Mouse (Mus musculus): Measurements from ENCODE around the gene Tubb2a. TPM values are rescaled to one million over a fixed set of nuclear protein-coding genes. Genes with fewer than 3 reads are reported as not detected.

Gene Tubb2a
- polyA plus RNA-seq, 1 experiment = 304 TPM

GRCm38 (mm10) chr13:34105364-34105763, 27.6 kb upstream of the Tubb2a start:
- Histone ChIP-seq H3K79me2 (ENCODE audit: control insufficient read depth, insufficient read depth) (no peaks in the 10 kb centered on the region), H3K4me3 (ENCODE audit: insufficient read depth, poor library complexity, severe bottlenecking) (no peak overlapping the region), H3K79me3 (ENCODE audit: low read depth) (no peaks in the 10 kb centered on the region), H3K36me3 (ENCODE audit: control insufficient read depth, insufficient read depth) (no peaks in the 10 kb centered on the region), H3K27me3 (ENCODE audit: control insufficient read depth, insufficient read depth, insufficient read length) (no peaks in the 10 kb centered on the region), H3ac (ENCODE audit: control insufficient read depth, insufficient read length, low read depth) (no peak overlapping the region)
- TF ChIP-seq MYOG (IDR thresholded peaks at IDR 0.05; ENCODE audit: control insufficient read depth, extremely low read depth, insufficient read length) (no peak), MAX (IDR thresholded peaks at IDR 0.05) (no peak), FOSL1 (IDR thresholded peaks at IDR 0.05; ENCODE audit: insufficient read depth, low read length, poor library complexity, severe bottlenecking) (no peak), USF1 (IDR thresholded peaks at IDR 0.05; ENCODE audit: low read depth) (no peak), MYOD1 (IDR thresholded peaks at IDR 0.05; ENCODE audit: control insufficient read depth, insufficient read length, low read depth) (no peak), CEBPB (IDR thresholded peaks at IDR 0.05; ENCODE audit: low read depth) (no peak), CTCF (IDR thresholded peaks at IDR 0.05; ENCODE audit: control insufficient read depth, insufficient read depth, insufficient read length) (no peak)

GRCm38 (mm10) chr13:34101908-34102307, 24.1 kb upstream of the Tubb2a start:
- Histone ChIP-seq H3K36me3 (ENCODE audit: control insufficient read depth, insufficient read depth) (no peaks in the 10 kb centered on the region), H3K79me3 (ENCODE audit: low read depth) (no peaks in the 10 kb centered on the region), H3K79me2 (ENCODE audit: control insufficient read depth, insufficient read depth) (no peaks in the 10 kb centered on the region), H3K4me3 (ENCODE audit: insufficient read depth, poor library complexity, severe bottlenecking) (no peak overlapping the region), H3ac (ENCODE audit: control insufficient read depth, insufficient read length, low read depth) (no peak overlapping the region), H3K27me3 (ENCODE audit: control insufficient read depth, insufficient read depth, insufficient read length) (no peaks in the 10 kb centered on the region)
- TF ChIP-seq CEBPB (IDR thresholded peaks at IDR 0.05; ENCODE audit: low read depth) = no peak
- no peak for TF ChIP-seq USF1 (IDR thresholded peaks at IDR 0.05; ENCODE audit: low read depth)

GRCm38 (mm10) chr13:34101247-34101646, 23.4 kb upstream of the Tubb2a start:
- H3ac ChIP-seq (ENCODE audit: control insufficient read depth, insufficient read length, low read depth) = no peak overlapping the region
- TF ChIP-seq USF1 (IDR thresholded peaks at IDR 0.05; ENCODE audit: low read depth) (no peak), MYOD1 (IDR thresholded peaks at IDR 0.05; ENCODE audit: control insufficient read depth, insufficient read length, low read depth) (no peak), FOSL1 (IDR thresholded peaks at IDR 0.05; ENCODE audit: insufficient read depth, low read length, poor library complexity, severe bottlenecking) (no peak), MAX (IDR thresholded peaks at IDR 0.05) (no peak)
- no peaks in the 10 kb centered on the region for H3K79me3 ChIP-seq (ENCODE audit: low read depth)
- no peaks in the 10 kb centered on the region for H3K79me2 ChIP-seq (ENCODE audit: control insufficient read depth, insufficient read depth)
- H3K36me3 ChIP-seq (ENCODE audit: control insufficient read depth, insufficient read depth) = no peaks in the 10 kb centered on the region
- no peak overlapping the region for H3K4me3 ChIP-seq (ENCODE audit: insufficient read depth, poor library complexity, severe bottlenecking)
- H3K27me3 ChIP-seq (ENCODE audit: control insufficient read depth, insufficient read depth, insufficient read length) = no peaks in the 10 kb centered on the region

- no peaks in the 10 kb centered on the region for H3K27me3 ChIP-seq (ENCODE audit: control insufficient read depth, insufficient read depth, insufficient read length)
- no peaks in the 10 kb centered on the region for H3K79me2 ChIP-seq (ENCODE audit: control insufficient read depth, insufficient read depth)
- no peaks in the 10 kb centered on the region for H3K36me3 ChIP-seq (ENCODE audit: control insufficient read depth, insufficient read depth)
- TF ChIP-seq MYOD1 (IDR thresholded peaks at IDR 0.05; ENCODE audit: control insufficient read depth, insufficient read length, low read depth) = no peak
- no peak for TF ChIP-seq CTCF (IDR thresholded peaks at IDR 0.05; ENCODE audit: control insufficient read depth, insufficient read depth, insufficient read length)
- TF ChIP-seq FOSL1 (IDR thresholded peaks at IDR 0.05; ENCODE audit: insufficient read depth, low read length, poor library complexity, severe bottlenecking) = no peak
- TF ChIP-seq MYOG (IDR thresholded peaks at IDR 0.05; ENCODE audit: control insufficient read depth, extremely low read depth, insufficient read length) = no peak
- no peak for TF ChIP-seq CEBPB (IDR thresholded peaks at IDR 0.05; ENCODE audit: low read depth)
- H3K79me3 ChIP-seq (ENCODE audit: low read depth) = no peaks in the 10 kb centered on the region
- no peak overlapping the region for H3K4me3 ChIP-seq (ENCODE audit: insufficient read depth, poor library complexity, severe bottlenecking)
- H3ac ChIP-seq (ENCODE audit: control insufficient read depth, insufficient read length, low read depth) = no peak overlapping the region
Measured at GRCm38 (mm10) chr13:34100733-34101132, 22.9 kb upstream of the Tubb2a start.

GRCm38 (mm10) chr13:34097086-34097485, 19.3 kb upstream of the Tubb2a start:
- Histone ChIP-seq H3K79me2 (ENCODE audit: control insufficient read depth, insufficient read depth) (no peaks in the 10 kb centered on the region), H3K27me3 (ENCODE audit: control insufficient read depth, insufficient read depth, insufficient read length) (no peaks in the 10 kb centered on the region), H3K79me3 (ENCODE audit: low read depth) (no peaks in the 10 kb centered on the region), H3K36me3 (ENCODE audit: control insufficient read depth, insufficient read depth) (no peaks in the 10 kb centered on the region), H3K4me3 (ENCODE audit: insufficient read depth, poor library complexity, severe bottlenecking) (no peak overlapping the region), H3ac (ENCODE audit: control insufficient read depth, insufficient read length, low read depth) (no peak overlapping the region)
- TF ChIP-seq MAX (IDR thresholded peaks at IDR 0.05) (no peak), CEBPB (IDR thresholded peaks at IDR 0.05; ENCODE audit: low read depth) (no peak), CTCF (IDR thresholded peaks at IDR 0.05; ENCODE audit: control insufficient read depth, insufficient read depth, insufficient read length) (no peak), FOSL1 (IDR thresholded peaks at IDR 0.05; ENCODE audit: insufficient read depth, low read length, poor library complexity, severe bottlenecking) (no peak), MYOG (IDR thresholded peaks at IDR 0.05; ENCODE audit: control insufficient read depth, extremely low read depth, insufficient read length) (no peak), USF1 (IDR thresholded peaks at IDR 0.05; ENCODE audit: low read depth) (no peak), MYOD1 (IDR thresholded peaks at IDR 0.05; ENCODE audit: control insufficient read depth, insufficient read length, low read depth) (no peak)

DNA sequence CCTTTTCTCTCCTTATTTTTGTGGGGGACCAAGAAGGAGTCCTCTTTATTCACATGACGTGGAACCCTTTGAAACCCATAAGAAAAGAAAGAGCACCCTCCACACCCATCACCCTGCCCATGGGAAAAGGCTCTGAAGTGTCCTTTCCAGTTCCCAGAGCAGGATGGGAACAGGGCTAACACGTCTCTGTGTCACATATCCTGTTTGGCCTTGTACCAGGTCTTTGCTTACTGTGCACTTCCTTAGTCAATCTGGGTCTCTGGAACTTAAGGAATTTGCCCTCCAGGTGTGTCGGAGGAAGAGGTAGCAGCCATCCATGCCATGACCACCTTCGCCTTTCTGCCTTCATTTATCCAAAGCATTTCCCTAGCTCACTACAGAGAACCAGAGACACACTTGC, 18.6 kb upstream of the Tubb2a start:
- Histone ChIP-seq H3K79me2 (ENCODE audit: control insufficient read depth, insufficient read depth) (no peaks in the 10 kb centered on the region), H3K4me3 (ENCODE audit: insufficient read depth, poor library complexity, severe bottlenecking) (no peak overlapping the region), H3ac (ENCODE audit: control insufficient read depth, insufficient read length, low read depth) (no peak overlapping the region), H3K27me3 (ENCODE audit: control insufficient read depth, insufficient read depth, insufficient read length) (no peaks in the 10 kb centered on the region), H3K36me3 (ENCODE audit: control insufficient read depth, insufficient read depth) (no peaks in the 10 kb centered on the region), H3K79me3 (ENCODE audit: low read depth) (no peaks in the 10 kb centered on the region)
- TF ChIP-seq FOSL1 (IDR thresholded peaks at IDR 0.05; ENCODE audit: insufficient read depth, low read length, poor library complexity, severe bottlenecking) (no peak), MAX (IDR thresholded peaks at IDR 0.05) (no peak), USF1 (IDR thresholded peaks at IDR 0.05; ENCODE audit: low read depth) (no peak), MYOG (IDR thresholded peaks at IDR 0.05; ENCODE audit: control insufficient read depth, extremely low read depth, insufficient read length) (no peak), CEBPB (IDR thresholded peaks at IDR 0.05; ENCODE audit: low read depth) (no peak), MYOD1 (IDR thresholded peaks at IDR 0.05; ENCODE audit: control insufficient read depth, insufficient read length, low read depth) (no peak), CTCF (IDR thresholded peaks at IDR 0.05; ENCODE audit: control insufficient read depth, insufficient read depth, insufficient read length) (no peak)

All from C2C12 (cell line).